Mouse (Mus musculus) cerebral cortex, adult 2 months (tissue): Measurements from ENCODE around the gene Osmr.

ENCODE experiments used
- WGBS: fragments of 180-500 bp; shearing (Covaris S2); methylation state at CpG from one replicate; pipeline ENCODE4 v1.1.7; 2018; 5-methylcytosine and 5-hydroxymethylcytosine counted together

Gene Osmr

DNA sequence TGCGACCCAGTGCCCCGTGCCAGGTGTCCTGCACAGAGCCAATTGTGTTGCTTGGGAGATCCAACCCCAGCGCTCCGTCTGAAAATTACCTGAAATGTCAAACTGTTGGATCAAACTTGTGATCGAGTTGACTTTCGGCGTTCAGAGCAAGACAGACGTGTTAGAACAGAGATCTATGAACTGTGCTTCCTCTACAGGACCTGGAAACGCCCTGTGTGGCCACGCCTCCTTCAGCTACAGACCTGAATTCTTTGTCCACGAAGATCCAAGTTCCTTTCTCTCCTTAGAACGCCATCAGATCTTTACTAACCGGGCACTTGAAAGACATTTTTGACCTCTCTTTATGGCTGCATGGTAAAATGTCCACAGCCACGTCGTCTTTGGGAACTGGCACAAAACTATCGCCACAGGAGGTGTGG, at the start of gene Osmr:
TSS of gene Osmr (minus strand) at position 369 of the 419 bp plus-strand sequence.
- WGBS: 8% methylated on average over 16 of the region's 16 CpGs

GRCm38 (mm10) chr15:6919406-6919805, 44.6 kb upstream of the Osmr start:
- WGBS: 90% methylated on average over 6 of the region's 6 CpGs

DNA sequence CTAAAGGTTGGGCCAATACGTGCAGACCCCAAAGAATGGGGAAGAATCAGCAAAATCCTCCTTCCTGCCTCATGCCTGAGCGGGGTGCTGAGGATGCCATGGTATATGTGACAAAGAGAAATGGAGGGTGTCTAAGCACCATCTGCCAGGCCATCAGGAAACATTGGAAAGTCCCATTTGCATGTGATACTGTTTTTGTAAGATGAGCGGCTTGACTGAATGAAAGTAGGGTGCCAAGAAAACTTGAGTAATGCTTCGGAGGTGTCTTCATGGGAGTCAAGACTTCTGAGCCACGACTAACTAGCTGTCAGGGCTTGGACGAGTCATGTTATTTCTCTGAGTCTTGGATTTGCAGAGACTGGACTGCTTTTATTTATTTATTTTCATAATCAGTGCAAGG, 39.4 kb upstream of the Osmr start:
- WGBS: 67% methylated on average over 6 of the region's 6 CpGs

- WGBS: 1% methylated on average over 11 of the region's 11 CpGs
Observed at GRCm38 (mm10) chr15:6909669-6910068, 34.9 kb upstream of the Osmr start.

DNA sequence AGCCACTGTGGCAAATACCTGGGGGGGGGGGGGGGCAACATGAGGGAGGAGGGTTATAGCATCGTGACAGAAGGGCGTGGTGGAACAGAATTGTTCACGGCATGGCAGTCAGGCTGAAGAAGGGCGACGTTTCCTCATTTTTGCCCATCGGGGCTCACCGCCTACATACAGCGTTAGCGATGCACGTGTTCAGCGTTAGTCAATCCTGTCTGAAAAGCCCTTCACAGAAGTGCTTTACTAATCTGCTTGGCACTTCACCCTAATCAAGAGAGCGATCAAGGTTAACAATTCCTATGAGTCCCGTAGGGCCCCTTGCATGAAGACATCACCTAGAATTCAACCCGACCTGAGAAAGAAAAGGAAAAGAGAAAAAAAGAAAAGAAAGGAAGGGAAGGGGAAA, 34.3 kb upstream of the Osmr start:
- 55% methylated on average over 14 of the region's 14 CpGs for WGBS

DNA sequence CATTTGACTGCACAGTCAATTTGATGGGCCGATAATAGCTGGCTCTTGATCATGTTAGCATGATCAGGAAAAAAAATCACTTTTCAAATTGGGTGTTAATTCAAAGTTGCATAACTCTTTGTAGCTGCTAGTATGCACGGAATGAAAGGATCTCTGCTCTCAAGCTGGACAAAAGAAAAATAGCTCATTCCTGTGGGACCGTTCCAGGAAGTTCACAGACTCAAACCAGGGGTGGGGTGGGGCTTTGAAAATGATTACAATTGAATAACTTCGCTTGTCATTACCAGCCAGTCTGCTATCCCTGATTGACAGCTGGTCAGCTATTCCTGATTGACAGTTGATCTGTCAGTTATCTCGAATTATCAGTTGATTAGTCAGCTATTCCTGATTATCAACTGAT, 33.8 kb upstream of the Osmr start:
- WGBS: 66% methylated on average over 5 of the region's 5 CpGs

DNA sequence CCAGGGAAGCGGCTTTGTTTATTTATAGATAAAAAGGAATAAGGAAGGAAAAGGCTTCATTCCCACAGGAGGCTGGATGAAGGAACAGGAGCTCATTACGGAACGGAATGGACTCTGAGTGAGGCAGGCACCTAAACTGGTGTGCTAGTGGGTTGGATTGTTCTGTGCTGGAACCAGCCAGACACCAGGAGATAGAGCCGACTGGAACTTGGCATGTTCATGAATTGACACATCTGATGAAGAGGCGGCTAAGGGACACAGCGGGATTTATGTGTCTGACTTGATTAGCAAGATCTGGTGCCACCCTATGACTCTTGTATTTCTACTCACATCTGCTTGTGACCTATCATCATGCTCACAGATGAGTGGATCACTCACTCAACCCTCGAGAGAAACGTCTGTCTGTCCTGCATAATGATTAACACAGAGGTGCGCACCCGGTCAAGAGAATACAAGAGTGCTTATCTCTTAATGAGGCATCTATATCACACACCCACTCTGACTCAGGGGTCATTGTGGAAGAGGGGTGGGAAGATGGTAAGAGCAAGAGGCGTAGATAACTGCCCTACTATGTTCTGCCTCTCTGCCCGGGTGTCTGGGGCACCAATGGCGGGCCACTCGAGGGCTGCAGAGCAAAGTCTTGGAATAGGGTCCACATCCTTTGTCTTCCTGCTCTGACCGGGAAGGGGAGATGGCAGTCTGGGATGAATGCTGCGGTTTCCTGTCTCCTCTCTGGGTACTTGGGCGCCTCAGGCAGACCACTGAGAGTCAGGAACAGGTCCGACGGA, 31.7 kb upstream of the Osmr start:
- 77% methylated on average over 19 of the region's 19 CpGs for WGBS

- WGBS: 91% methylated on average over 4 of the region's 4 CpGs
Observed at GRCm38 (mm10) chr15:6905726-6906125, 31.0 kb upstream of the Osmr start.

DNA sequence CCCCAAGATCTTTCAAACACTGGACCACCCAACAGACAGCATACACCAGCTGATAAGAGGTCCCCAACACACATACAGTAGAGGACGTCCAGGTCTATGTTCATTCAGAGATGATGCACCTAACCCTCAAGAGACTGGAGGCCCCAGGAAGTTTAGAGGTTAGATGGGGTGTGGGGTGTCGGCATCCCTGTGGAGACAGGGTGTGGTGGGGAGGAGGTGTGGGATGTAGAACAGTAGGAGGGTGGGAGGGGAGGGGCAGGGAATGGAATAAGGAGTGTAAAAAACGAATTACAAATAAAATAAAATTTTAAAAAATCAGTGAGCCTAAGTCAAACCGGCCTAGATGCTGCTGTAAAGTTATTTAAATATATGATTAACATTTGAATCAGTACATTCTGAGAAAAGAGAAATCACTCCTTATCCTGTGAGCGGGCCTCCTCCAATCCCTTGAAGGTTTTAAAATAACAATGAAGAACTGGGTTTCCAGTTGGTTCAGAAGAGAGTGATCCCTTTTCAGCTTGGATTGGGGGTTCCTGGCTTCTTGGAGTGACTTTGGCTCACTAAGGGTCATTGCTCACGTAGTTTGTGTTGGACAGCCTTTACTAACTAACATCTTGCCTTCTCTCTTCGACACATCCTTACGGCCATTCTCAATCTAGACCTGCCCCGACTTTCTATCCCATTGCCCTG, 28.7 kb upstream of the Osmr start:
- 83% methylated on average over 9 of the region's 9 CpGs for WGBS

- 90% methylated on average over 5 of the region's 5 CpGs for WGBS
Observed at GRCm38 (mm10) chr15:6901982-6902639, 27.3 kb upstream of the Osmr start.

- 82% methylated on average over 6 of the region's 6 CpGs for WGBS
Observed at GRCm38 (mm10) chr15:6901236-6901635, 26.5 kb upstream of the Osmr start.

GRCm38 (mm10) chr15:6884260-6884659, 9.5 kb upstream of the Osmr start:
- 88% methylated on average over 6 of the region's 6 CpGs for WGBS

GRCm38 (mm10) chr15:6883816-6884215, 9.0 kb upstream of the Osmr start:
- 65% methylated on average over 5 of the region's 5 CpGs for WGBS

DNA sequence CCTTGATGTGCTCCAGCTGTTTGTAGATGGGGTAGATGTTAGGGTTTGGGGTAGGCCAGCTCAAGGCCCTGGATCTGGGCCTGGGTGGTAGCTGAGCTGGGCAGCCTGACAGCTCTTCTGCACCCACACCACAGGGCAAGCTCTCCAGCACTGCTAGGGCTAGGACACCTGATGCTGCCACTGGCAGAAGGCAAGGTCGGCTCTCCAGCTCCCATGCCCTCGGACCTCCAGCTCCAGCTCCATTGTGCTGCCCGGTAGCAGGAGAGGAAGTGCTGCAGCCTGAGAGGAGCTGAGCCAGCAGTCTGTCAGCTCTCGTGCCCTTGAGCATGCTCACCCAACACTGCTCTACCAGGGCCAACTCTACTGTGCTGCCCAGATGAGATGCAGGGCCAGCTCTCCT, 8.3 kb upstream of the Osmr start:
- 56% methylated on average over 4 of the region's 4 CpGs for WGBS

GRCm38 (mm10) chr15:6882180-6882579, 7.4 kb upstream of the Osmr start:
- 15% methylated on average over 7 of the region's 7 CpGs for WGBS

- WGBS: 87% methylated on average over 9 of the region's 9 CpGs
Observed at GRCm38 (mm10) chr15:6881211-6881610, 6.4 kb upstream of the Osmr start.

- WGBS: 2% methylated on average over 52 of the region's 52 CpGs
Observed at GRCm38 (mm10) chr15:6873807-6874600, 765 bp downstream of the Osmr start.

- 42% methylated on average over 17 of the region's 17 CpGs for WGBS
Observed at GRCm38 (mm10) chr15:6873154-6873806, 1.5 kb downstream of the Osmr start.

DNA sequence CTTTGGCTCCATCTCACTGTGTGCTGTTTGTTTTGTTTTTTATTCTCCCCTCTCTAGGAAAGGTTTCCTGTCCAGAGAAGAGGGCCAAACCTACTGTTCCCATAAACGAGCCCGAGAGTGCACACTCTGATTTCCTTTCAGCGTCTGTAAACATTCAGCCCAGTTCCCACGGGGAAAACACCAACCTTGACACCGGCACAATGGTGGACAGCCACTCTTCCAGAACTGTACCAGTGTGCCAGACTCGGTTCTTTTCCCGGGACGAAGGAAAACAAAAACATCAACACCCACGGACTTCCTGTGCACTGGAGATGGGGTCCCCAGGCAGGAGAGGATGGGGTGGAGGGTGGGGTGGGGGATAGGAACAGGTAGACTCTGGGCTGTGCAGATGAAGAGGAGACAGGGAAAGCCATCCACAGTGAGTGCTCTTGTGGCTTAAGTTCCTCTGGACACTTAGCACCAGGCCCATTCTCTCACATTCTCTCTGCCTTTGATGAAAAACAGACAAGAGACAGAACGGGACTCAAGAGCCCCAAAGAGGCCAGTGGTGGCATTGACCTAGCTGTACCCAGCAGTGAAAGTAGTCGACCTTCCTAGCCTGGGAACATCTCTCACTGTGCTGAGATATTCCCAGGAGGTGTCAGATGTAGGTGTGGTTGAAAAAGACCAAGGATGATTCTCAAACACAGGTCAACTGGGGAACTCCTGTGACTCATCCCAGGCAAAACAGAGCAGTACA, 3.0 kb downstream of the Osmr start:
- 59% methylated on average over 11 of the region's 11 CpGs for WGBS

DNA sequence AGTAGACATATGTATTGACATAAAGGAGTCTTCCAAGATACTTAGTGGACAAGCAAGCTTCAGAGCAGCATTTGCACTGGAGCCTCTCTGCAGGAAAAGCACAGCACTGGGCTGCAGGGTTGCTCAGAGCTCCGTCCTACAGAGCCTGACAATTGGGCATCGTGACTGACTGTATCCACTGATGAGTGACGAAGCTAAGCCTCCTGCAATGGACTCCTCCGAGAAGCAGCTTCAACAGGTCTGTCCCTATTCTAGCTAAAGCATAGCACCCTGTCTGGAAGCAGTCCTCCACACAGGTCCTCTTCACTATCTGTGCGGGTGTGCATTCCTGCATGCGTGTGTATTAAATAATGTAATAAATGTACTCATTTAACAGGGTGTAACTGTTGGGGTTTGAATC, 7.9 kb downstream of the Osmr start:
- 61% methylated on average over 6 of the region's 6 CpGs for WGBS

GRCm38 (mm10) chr15:6862125-6862524, 12.6 kb downstream of the Osmr start:
- 87% methylated on average over 4 of the region's 4 CpGs for WGBS
